Mouse (Mus musculus): ENCODE measurements at regions not wholly inside any gene's neighbourhood (a gene's known extent, or its start where the extent isn't known, plus 50 kb on each side); places are given as distances from the start of the nearest gene placed in this dataset.

DNA sequence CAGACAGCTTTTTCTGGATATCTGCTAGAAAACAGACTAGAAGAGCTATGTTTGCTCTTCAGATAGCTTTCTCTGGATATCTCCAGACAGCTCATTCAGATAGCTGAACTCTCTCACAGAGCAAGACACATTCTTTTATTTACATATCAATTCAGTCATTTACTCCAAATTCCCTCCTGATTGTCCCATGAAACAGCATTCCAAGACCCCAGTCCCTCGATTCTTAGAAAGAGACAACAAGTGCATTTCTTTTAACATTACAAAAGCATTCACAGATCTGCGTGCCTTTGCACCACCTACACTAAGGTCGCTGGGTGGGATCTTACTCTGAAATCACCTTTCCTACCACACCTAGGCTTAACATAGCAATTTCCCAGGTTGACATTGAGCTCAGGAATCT is 1039.5 kb upstream of the Ddx18 start:
- H3K27me3 ChIP-seq (replicated peaks; ENCODE audit: control insufficient read depth, insufficient read depth, low read length), result no peaks in the 10 kb centered on the region
- H3K4me2 ChIP-seq (replicated peaks; ENCODE audit: low read depth), result no peak overlapping the region
- TF ChIP-seq CTCF (IDR thresholded peaks at IDR 0.05; ENCODE audit: low read depth), result no peak
- H3K36me3 ChIP-seq (ENCODE audit: control insufficient read depth, insufficient read depth), result no peaks in the 10 kb centered on the region
- no peak overlapping the region for H3K27ac ChIP-seq (ENCODE audit: low read depth, low read length)
- no peak overlapping the region for H3K9ac ChIP-seq (ENCODE audit: low read depth, low read length)
- H3K4me3 ChIP-seq (ENCODE audit: low read depth, low read length), result no peak overlapping the region
- no peaks in the 10 kb centered on the region for H3K9me3 ChIP-seq (ENCODE audit: control insufficient read depth)
- ATAC-seq, result no peak
- H3K4me1 ChIP-seq (replicated peaks; ENCODE audit: control insufficient read depth, insufficient read depth, low read length), result no peaks in the 10 kb centered on the region
- WGBS, result 53% methylated on average over 3 of the region's 3 CpGs

DNA sequence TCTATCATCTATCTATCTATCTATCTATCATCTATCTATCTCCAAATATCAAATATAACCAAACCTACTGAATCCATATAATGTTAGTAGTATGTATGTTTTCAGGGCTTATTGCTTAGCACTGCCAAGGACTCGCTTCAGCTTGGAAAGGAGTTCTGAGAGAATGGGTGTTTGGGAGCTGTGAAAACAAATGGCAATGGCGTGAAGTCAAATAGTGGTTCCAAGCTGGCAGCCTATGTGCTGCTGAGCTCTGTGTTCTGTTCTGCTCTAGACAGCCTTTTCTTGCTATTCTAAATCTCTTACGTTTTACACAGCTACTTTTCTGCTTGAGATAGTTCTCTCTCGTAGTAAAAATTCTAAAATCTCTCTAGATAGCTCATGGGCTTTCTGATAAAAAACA is 1008.2 kb upstream of the Ddx18 start:
- H3K36me3 ChIP-seq (ENCODE audit: control insufficient read depth, insufficient read depth), result no peaks in the 10 kb centered on the region
- ATAC-seq, result no peak
- H3K4me1 ChIP-seq (replicated peaks; ENCODE audit: control insufficient read depth, insufficient read depth, low read length), result no peaks in the 10 kb centered on the region
- no peak overlapping the region for H3K9ac ChIP-seq (ENCODE audit: low read depth, low read length)
- TF ChIP-seq CTCF (IDR thresholded peaks at IDR 0.05; ENCODE audit: low read depth), result no peak
- no peak overlapping the region for H3K4me2 ChIP-seq (replicated peaks; ENCODE audit: low read depth)
- no peaks in the 10 kb centered on the region for H3K9me3 ChIP-seq (ENCODE audit: control insufficient read depth)
- H3K27ac ChIP-seq (ENCODE audit: low read depth, low read length), result no peak overlapping the region
- no peaks in the 10 kb centered on the region for H3K27me3 ChIP-seq (replicated peaks; ENCODE audit: control insufficient read depth, insufficient read depth, low read length)
- no peak overlapping the region for H3K4me3 ChIP-seq (ENCODE audit: low read depth, low read length)
- WGBS, result 60% methylated on average over 4 of the region's 4 CpGs

- no peak for ATAC-seq
- Histone ChIP-seq H3K9ac (ENCODE audit: low read depth, low read length) (no peak overlapping the region), H3K9me3 (ENCODE audit: control insufficient read depth) (no peaks in the 10 kb centered on the region), H3K27ac (ENCODE audit: low read depth, low read length) (no peak overlapping the region), H3K4me3 (ENCODE audit: low read depth, low read length) (no peak overlapping the region), H3K4me2 (replicated peaks; ENCODE audit: low read depth) (no peak overlapping the region), H3K27me3 (replicated peaks; ENCODE audit: control insufficient read depth, insufficient read depth, low read length) (no peaks in the 10 kb centered on the region), H3K36me3 (ENCODE audit: control insufficient read depth, insufficient read depth) (no peaks in the 10 kb centered on the region), H3K4me1 (replicated peaks; ENCODE audit: control insufficient read depth, insufficient read depth, low read length) (no peaks in the 10 kb centered on the region)
- TF ChIP-seq CTCF (IDR thresholded peaks at IDR 0.05; ENCODE audit: low read depth), result no peak
- WGBS, result 95% methylated on average over 1 of the region's 1 CpGs
Measured at GRCm38 (mm10) chr1:122551596-122551995, 983.8 kb upstream of the Ddx18 start.

DNA sequence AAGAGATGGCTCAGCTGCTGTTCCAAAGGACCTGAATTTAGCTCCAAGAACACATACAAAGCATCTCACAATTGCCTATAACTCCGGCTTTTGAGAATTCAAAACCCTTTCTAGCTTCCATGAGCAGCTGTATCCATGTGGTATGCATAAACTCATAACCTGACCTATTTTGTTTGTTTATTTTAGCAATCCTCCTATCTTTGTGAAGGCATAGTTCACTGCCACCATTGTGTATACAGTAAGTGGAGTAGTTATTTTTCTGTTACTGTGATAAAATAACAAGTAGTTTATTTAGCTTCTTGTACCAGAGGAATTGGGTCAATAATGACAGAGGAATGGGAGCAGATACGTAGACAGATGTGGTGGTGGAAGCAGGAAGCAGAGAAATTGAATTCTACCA is 941.8 kb upstream of the Ddx18 start:
- WGBS, result 64% methylated on average over 2 of the region's 2 CpGs
- Histone ChIP-seq H3K36me3 (ENCODE audit: control insufficient read depth, insufficient read depth) (no peaks in the 10 kb centered on the region), H3K27me3 (replicated peaks; ENCODE audit: control insufficient read depth, insufficient read depth, low read length) (no peaks in the 10 kb centered on the region), H3K9me3 (ENCODE audit: control insufficient read depth) (no peaks in the 10 kb centered on the region), H3K4me3 (ENCODE audit: low read depth, low read length) (no peak overlapping the region), H3K4me1 (replicated peaks; ENCODE audit: control insufficient read depth, insufficient read depth, low read length) (no peaks in the 10 kb centered on the region), H3K27ac (ENCODE audit: low read depth, low read length) (no peak overlapping the region), H3K4me2 (replicated peaks; ENCODE audit: low read depth) (no peak overlapping the region), H3K9ac (ENCODE audit: low read depth, low read length) (no peak overlapping the region)
- no peak for ATAC-seq
- TF ChIP-seq CTCF (IDR thresholded peaks at IDR 0.05; ENCODE audit: low read depth), result no peak

- no peaks in the 10 kb centered on the region for H3K4me1 ChIP-seq (replicated peaks; ENCODE audit: control insufficient read depth, insufficient read depth, low read length)
- no peak overlapping the region for H3K27ac ChIP-seq (ENCODE audit: low read depth, low read length)
- WGBS, result 28% methylated on average over 4 of the region's 4 CpGs
- no peak overlapping the region for H3K4me2 ChIP-seq (replicated peaks; ENCODE audit: low read depth)
- H3K9ac ChIP-seq (ENCODE audit: low read depth, low read length), result no peak overlapping the region
- TF ChIP-seq CTCF (IDR thresholded peaks at IDR 0.05; ENCODE audit: low read depth), result no peak
- H3K36me3 ChIP-seq (ENCODE audit: control insufficient read depth, insufficient read depth), result no peaks in the 10 kb centered on the region
- no peak for ATAC-seq
- H3K9me3 ChIP-seq (ENCODE audit: control insufficient read depth), result no peaks in the 10 kb centered on the region
- no peaks in the 10 kb centered on the region for H3K27me3 ChIP-seq (replicated peaks; ENCODE audit: control insufficient read depth, insufficient read depth, low read length)
- H3K4me3 ChIP-seq (ENCODE audit: low read depth, low read length), result no peak overlapping the region
Measured at GRCm38 (mm10) chr1:122501707-122502106, 933.9 kb upstream of the Ddx18 start.

- Histone ChIP-seq H3K4me2 (replicated peaks; ENCODE audit: low read depth) (no peak overlapping the region), H3K4me3 (ENCODE audit: low read depth, low read length) (no peak overlapping the region), H3K36me3 (ENCODE audit: control insufficient read depth, insufficient read depth) (no peaks in the 10 kb centered on the region), H3K27ac (ENCODE audit: low read depth, low read length) (no peak overlapping the region), H3K4me1 (replicated peaks; ENCODE audit: control insufficient read depth, insufficient read depth, low read length) (no peaks in the 10 kb centered on the region), H3K27me3 (replicated peaks; ENCODE audit: control insufficient read depth, insufficient read depth, low read length) (no peaks in the 10 kb centered on the region), H3K9me3 (ENCODE audit: control insufficient read depth) (no peaks in the 10 kb centered on the region), H3K9ac (ENCODE audit: low read depth, low read length) (no peak overlapping the region)
- WGBS, result 66% methylated on average over 1 of the region's 1 CpGs
- no peak for ATAC-seq
- no peak for TF ChIP-seq CTCF (IDR thresholded peaks at IDR 0.05; ENCODE audit: low read depth)
Measured at GRCm38 (mm10) chr1:122478003-122478402, 910.2 kb upstream of the Ddx18 start.

- Histone ChIP-seq H3K9ac (ENCODE audit: low read depth, low read length) (no peak overlapping the region), H3K27ac (ENCODE audit: low read depth, low read length) (no peak overlapping the region), H3K4me3 (ENCODE audit: low read depth, low read length) (no peak overlapping the region), H3K27me3 (replicated peaks; ENCODE audit: control insufficient read depth, insufficient read depth, low read length) (no peaks in the 10 kb centered on the region), H3K4me2 (replicated peaks; ENCODE audit: low read depth) (no peak overlapping the region), H3K4me1 (replicated peaks; ENCODE audit: control insufficient read depth, insufficient read depth, low read length) (no peaks in the 10 kb centered on the region), H3K9me3 (ENCODE audit: control insufficient read depth) (no peaks in the 10 kb centered on the region), H3K36me3 (ENCODE audit: control insufficient read depth, insufficient read depth) (no peaks in the 10 kb centered on the region)
- no peak for TF ChIP-seq CTCF (IDR thresholded peaks at IDR 0.05; ENCODE audit: low read depth)
- no peak for ATAC-seq
- WGBS, result 80% methylated on average over 3 of the region's 3 CpGs
Measured at GRCm38 (mm10) chr1:122463931-122464330, 896.1 kb upstream of the Ddx18 start.
